Mouse (Mus musculus) midbrain, embryonic 14.5 days (tissue): ENCODE measurements around the gene Prelid1. TPM values are rescaled to one million over a fixed set of nuclear protein-coding genes. Genes with fewer than 3 reads are reported as not detected.
A peak's percentile ranks its signal among the peaks of the same experiment; 100 is the strongest.

ENCODE experiments used
- ATAC-seq: fragments of 200-750 bp; cut with Nextera tagmentation; 2 replicates; pipeline ENCODE4 v1.8.0; 2017; ENCODE audit warnings: moderate number of reproducible peaks, moderate library complexity; ENCODE audit not compliant: low FRiP score, low TSS enrichment
- DNase-seq: peaks from one replicate; pipeline ENCODE4 v3.0.0-alpha.2; 2015
- H3K27ac ChIP-seq: fragments of 300-500 bp; sonication (generic); replicated peaks from 2 replicates; pipeline ENCODE4 v1.5.1; 2014; ENCODE audit warnings: mild to moderate bottlenecking, low read depth, low read length, moderate library complexity
- H3K27me3 ChIP-seq: fragments of 300-500 bp; sonication (generic); 2 replicates; pipeline ENCODE4 v1.6.1; 2014; ENCODE audit warnings: low read length, control low read depth, mixed read lengths; ENCODE audit not compliant: control insufficient read depth, insufficient read depth
- H3K36me3 ChIP-seq: fragments of 300-500 bp; sonication (generic); 2 replicates; pipeline ENCODE4 v1.6.1; 2014; ENCODE audit warnings: low read length, control low read depth; ENCODE audit not compliant: control insufficient read depth, insufficient read depth
- H3K4me1 ChIP-seq: fragments of 300-500 bp; sonication (generic); 2 replicates; pipeline ENCODE4 v1.6.1; 2014; ENCODE audit warnings: mild to moderate bottlenecking, antibody characterized with exemption, low read length, control low read depth; ENCODE audit not compliant: control insufficient read depth, insufficient read depth
- H3K4me2 ChIP-seq: fragments of 300-500 bp; sonication (generic); 2 replicates; pipeline ENCODE4 v1.6.1; 2014; ENCODE audit warnings: mild to moderate bottlenecking, low read length, moderate library complexity
- H3K4me3 ChIP-seq: fragments of 300-500 bp; sonication (generic); replicated peaks from 2 replicates; pipeline ENCODE4 v1.5.1; 2014; ENCODE audit warnings: low read depth, low read length
- H3K9ac ChIP-seq: fragments of 300-500 bp; sonication (generic); replicated peaks from 2 replicates; pipeline ENCODE4 v1.6.1; 2014; ENCODE audit warnings: mild to moderate bottlenecking, low read length, moderate library complexity
- H3K9me3 ChIP-seq: fragments of 300-500 bp; sonication (generic); 2 replicates; pipeline ENCODE4 v1.6.1; 2016; ENCODE audit warnings: low read length, control low read depth, mixed read lengths; ENCODE audit not compliant: control insufficient read depth
- WGBS: fragments of 180-500 bp; shearing (Covaris S2); extraction: QIAGEN DNeasy Blood & Tissue Kit; methylation state at CpG from one replicate; pipeline ENCODE4 v1.1.7; 2014; 5-methylcytosine and 5-hydroxymethylcytosine counted together
- polyA plus RNA-seq: library from polyadenylated mRNA; unstranded; fragments of >200 nt; fragmentation: Nextera tagmentation; extraction: Ambion mirVana; gene quantifications from 2 replicates; pipeline ENCODE4 v1.2.1, GENCODE M21; 2014

Gene Prelid1
- polyA plus RNA-seq, result 325 and 336 TPM in 2 replicates

DNA sequence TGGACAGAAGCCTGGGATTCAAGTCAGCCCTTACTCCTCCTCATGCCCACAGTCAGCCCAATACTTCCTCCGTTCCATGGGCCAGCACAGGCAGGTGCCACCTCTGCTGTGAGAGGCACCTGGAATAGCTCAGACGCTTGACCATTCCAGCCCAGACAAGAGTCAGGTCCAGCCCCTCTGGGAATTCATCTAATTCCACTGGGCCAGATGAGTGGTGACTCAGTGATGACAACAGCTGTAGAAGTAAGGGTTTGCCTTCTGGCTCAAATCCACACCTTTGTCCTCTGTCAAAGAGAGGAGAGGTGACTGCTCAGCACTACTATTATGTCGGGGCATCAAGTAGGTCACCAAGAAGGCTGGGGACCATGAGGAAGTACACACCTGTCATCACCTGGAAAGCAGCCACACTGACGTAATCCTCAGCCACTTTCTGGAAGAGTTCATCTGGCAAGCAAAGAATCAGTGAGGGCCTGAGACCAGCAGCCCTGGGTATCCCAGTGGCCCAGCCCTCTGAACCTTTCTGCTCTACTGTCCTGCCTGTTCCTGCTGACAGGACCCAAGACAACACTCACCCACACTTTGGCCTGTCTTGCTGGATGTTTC, at the start of gene Prelid1:
Gene Prelid1, plus strand, starts transcription at position 570 of the 603 bp plus-strand sequence.
- Histone ChIP-seq H3K4me1 (peaks cover 21% of the 10 kb centered on the region), H3K9ac (peak within 1 kb of the TSS; percentile 93), H3K9me3 (no peaks in the 10 kb centered on the region), H3K27ac (peak within 1 kb of the TSS; percentile 75; the same call in 1 of the 2 replicates), H3K4me3 (peak within 1 kb of the TSS; percentile 93), H3K4me2 (peak within 1 kb of the TSS; percentile 95), H3K36me3 (peaks cover 67% of the 10 kb centered on the region), H3K27me3 (no peaks in the 10 kb centered on the region)
- no peak for ATAC-seq
- DNase-seq, result no peak
- 96% methylated on average over 4 of the region's 4 CpGs for WGBS

DNA sequence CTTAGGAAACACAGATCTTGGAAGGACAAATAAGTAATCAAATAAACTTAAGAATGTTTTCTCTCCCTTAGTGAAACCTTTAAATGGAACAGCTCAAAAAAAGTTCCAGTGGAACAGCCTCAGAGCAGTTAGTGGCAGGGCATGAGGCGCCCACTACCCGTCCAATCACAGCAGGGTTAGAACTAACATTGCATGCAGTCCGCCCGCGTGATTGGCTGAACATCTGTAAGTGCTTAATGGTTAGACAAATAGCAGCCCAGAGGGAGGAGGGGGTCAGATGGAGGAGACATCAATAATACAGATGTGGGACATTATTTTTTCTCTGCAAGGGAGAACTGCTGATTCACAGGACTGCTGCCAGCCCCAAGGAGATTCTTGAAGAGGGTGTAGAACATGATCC, 43.1 kb upstream of the Prelid1 start:
- H3K9ac ChIP-seq, result no peak overlapping the region
- no peaks in the 10 kb centered on the region for H3K4me1 ChIP-seq
- no peak overlapping the region for H3K4me2 ChIP-seq
- DNase-seq, result no peak
- no peak for ATAC-seq
- H3K36me3 ChIP-seq, result peaks cover 53% of the 10 kb centered on the region
- no peak overlapping the region for H3K4me3 ChIP-seq
- no peak overlapping the region for H3K27ac ChIP-seq
- 90% methylated on average over 5 of the region's 5 CpGs for WGBS
- no peaks in the 10 kb centered on the region for H3K9me3 ChIP-seq
- no peaks in the 10 kb centered on the region for H3K27me3 ChIP-seq

DNA sequence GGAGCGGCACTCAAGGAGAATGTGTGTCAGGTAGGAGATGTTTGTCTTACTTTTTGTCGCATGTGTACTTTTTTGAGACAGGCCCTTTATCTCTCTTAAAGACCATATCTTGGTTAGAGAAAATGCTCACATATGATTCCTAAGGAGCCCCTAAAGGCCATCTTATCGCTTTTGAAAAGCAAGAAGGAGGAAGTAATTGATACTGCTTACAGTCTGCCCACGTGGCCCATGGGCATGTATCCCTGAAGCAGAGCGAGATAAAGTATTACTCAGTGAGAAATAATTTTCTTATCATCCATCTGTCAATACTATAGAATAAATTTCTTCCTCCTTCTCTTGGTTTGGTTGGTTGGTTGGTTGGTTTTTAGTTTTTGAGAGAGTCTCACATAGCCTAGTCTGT, 42.7 kb upstream of the Prelid1 start:
- no peak overlapping the region for H3K9ac ChIP-seq
- H3K4me1 ChIP-seq, result no peaks in the 10 kb centered on the region
- DNase-seq (no peak), ATAC-seq (no peak)
- H3K9me3 ChIP-seq, result no peaks in the 10 kb centered on the region
- no peak overlapping the region for H3K27ac ChIP-seq
- no peaks in the 10 kb centered on the region for H3K27me3 ChIP-seq
- WGBS, result 95% methylated on average over 5 of the region's 5 CpGs
- H3K4me3 ChIP-seq, result no peak overlapping the region
- H3K4me2 ChIP-seq, result no peak overlapping the region
- peaks cover 53% of the 10 kb centered on the region for H3K36me3 ChIP-seq

DNA sequence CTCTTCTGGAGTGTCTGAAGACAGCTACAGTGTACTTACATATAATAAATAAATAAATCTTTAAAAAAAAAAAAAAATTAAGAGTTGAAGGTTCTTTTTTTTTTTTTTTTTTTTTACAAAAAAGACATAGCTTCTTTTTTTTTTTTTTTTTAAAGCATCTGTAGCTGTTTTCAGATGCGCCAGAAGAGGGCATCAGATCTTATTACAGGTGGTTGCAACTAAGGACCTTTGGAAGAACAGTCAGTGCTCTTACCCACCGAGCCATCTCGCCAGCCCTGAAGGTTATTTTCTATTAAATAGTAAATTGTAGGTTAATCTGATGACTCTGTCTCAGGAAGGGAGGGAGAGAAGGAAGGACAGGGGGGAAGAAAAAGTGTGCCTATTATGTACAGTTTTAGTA, 31.4 kb upstream of the Prelid1 start:
- Histone ChIP-seq H3K4me1 (no peaks in the 10 kb centered on the region), H3K36me3 (peaks cover 69% of the 10 kb centered on the region), H3K27ac (no peak overlapping the region), H3K9me3 (no peaks in the 10 kb centered on the region), H3K4me3 (no peak overlapping the region), H3K27me3 (no peaks in the 10 kb centered on the region), H3K4me2 (no peak overlapping the region), H3K9ac (no peak overlapping the region)
- peak; percentile 19 for DNase-seq
- 86% methylated on average over 3 of the region's 3 CpGs for WGBS
- ATAC-seq, result no peak

DNA sequence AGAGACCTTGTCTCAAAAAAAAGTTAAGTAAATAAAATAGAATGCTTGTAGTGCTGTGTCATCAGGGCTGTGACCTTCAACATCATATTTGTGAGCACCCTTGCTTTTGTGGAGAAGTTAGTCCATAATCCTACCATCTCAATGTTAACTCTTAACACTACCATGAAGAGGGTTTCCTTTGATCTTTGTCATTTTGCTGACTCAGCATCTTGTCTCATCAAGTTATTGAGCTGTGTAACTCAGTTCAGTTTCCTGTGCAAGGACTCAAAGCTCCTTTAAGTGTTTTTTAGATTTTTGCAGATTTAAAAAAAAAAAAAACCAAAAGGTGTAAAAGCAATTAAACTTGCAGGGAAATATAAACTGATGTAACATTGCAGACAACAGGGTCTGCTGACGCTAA, 23.5 kb upstream of the Prelid1 start:
- Histone ChIP-seq H3K36me3 (peaks cover 87% of the 10 kb centered on the region), H3K27ac (no peak overlapping the region), H3K4me2 (no peak overlapping the region), H3K27me3 (no peaks in the 10 kb centered on the region), H3K4me3 (no peak overlapping the region), H3K4me1 (no peaks in the 10 kb centered on the region), H3K9me3 (no peaks in the 10 kb centered on the region), H3K9ac (no peak overlapping the region)
- no peak for DNase-seq
- 94% methylated on average over 1 of the region's 1 CpGs for WGBS
- no peak for ATAC-seq

DNA sequence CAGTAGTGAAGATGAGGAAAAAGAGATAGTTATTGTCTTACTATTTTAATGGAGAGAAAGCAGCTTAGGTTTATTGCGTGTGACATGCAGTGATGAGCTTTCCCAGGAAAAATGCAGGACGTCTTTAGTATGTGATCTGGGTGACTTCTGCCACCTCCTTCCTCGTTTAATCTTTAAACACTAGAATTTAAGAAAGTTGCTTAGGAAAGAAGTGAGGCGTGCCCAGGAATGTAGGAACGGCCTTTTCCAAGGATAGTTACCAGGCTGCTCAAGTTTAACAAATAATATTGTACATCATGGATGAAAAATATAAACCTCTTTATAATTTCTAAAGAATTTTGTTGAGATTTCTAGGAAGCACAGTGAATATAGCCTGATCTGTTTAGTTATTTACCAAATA, 19.4 kb upstream of the Prelid1 start:
- WGBS, result 94% methylated on average over 5 of the region's 5 CpGs
- DNase-seq, result no peak
- no peak overlapping the region for H3K27ac ChIP-seq
- H3K36me3 ChIP-seq, result peaks cover 85% of the 10 kb centered on the region
- H3K27me3 ChIP-seq, result no peaks in the 10 kb centered on the region
- no peak overlapping the region for H3K4me2 ChIP-seq
- H3K9me3 ChIP-seq, result no peaks in the 10 kb centered on the region
- H3K4me3 ChIP-seq, result no peak overlapping the region
- no peak for ATAC-seq
- no peak overlapping the region for H3K9ac ChIP-seq
- no peaks in the 10 kb centered on the region for H3K4me1 ChIP-seq

DNA sequence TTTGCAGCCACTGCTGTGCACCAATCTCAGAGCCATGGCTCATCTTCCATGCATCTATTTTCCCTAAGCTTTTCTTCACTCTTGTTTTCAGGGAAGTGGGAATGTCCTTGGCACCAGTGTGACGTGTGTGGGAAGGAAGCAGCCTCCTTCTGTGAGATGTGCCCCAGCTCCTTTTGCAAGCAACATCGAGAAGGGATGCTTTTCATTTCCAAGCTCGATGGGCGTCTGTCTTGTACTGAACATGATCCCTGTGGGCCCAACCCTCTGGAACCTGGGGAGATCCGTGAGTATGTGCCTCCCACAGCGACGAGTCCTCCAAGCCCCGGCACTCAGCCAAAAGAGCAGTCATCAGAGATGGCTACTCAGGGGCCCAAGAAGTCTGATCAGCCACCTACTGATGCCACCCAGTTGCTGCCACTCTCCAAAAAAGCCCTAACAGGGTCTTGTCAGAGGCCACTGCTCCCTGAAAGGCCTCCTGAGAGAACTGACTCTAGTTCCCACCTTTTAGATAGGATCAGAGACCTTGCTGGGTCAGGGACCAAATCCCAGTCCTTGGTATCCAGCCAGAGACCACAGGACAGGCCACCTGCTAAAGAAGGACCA, 8.2 kb upstream of the Prelid1 start:
- Histone ChIP-seq H3K27ac (no peak overlapping the region), H3K9ac (no peak overlapping the region), H3K9me3 (no peaks in the 10 kb centered on the region), H3K4me1 (no peaks in the 10 kb centered on the region), H3K36me3 (peaks cover 90% of the 10 kb centered on the region), H3K27me3 (no peaks in the 10 kb centered on the region), H3K4me2 (no peak overlapping the region), H3K4me3 (no peak overlapping the region)
- no peak for ATAC-seq
- 93% methylated on average over 8 of the region's 8 CpGs for WGBS
- DNase-seq, result no peak

DNA sequence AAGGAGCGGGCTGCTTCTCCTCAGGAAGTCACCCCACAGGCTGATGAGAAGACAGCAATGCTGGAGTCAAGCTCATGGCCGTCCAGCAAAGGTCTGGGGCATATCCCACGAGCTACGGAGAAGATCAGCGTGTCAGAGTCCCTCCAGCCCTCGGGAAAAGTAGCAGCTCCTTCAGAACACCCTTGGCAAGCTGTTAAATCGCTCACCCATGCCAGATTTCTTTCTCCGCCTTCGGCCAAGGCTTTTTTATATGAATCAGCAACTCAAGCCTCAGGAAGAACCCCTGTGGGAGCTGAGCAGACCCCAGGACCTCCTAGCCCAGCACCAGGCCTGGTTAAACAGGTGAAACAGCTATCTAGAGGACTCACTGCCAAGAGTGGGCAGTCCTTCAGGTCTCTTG, 7.2 kb upstream of the Prelid1 start:
- WGBS, result 92% methylated on average over 9 of the region's 9 CpGs
- H3K27ac ChIP-seq, result no peak overlapping the region
- H3K9ac ChIP-seq, result no peak overlapping the region
- no peaks in the 10 kb centered on the region for H3K4me1 ChIP-seq
- DNase-seq (no peak), ATAC-seq (no peak)
- H3K9me3 ChIP-seq, result no peaks in the 10 kb centered on the region
- no peaks in the 10 kb centered on the region for H3K27me3 ChIP-seq
- H3K36me3 ChIP-seq, result peaks cover 90% of the 10 kb centered on the region
- no peak overlapping the region for H3K4me2 ChIP-seq
- no peak overlapping the region for H3K4me3 ChIP-seq

DNA sequence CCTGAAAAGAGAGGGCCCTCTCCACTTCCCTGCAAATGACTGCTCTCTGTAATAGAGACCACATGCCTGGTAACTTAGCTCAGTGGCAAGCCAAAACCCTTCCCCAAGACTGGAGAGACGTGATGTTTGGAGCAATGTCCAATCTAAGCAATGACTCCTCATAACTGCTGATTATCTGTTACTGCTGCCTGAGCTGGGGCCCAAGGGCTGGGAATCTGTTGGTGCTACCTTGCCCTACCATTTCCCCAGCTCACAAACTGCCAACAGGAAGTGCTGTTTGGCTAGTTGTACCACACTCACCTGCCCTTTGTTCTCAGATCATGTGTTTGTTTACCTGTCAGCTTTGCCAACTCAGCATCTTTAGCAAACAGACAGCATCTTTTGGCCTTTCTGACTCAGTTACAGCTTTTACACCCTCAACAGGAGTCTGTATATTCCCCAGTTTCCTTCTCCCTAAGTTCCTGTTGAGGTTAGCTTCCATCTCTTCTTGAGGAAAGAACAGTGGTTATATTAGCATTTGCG, 5.3 kb upstream of the Prelid1 start:
- H3K9me3 ChIP-seq, result no peaks in the 10 kb centered on the region
- no peak for ATAC-seq
- H3K4me3 ChIP-seq, result no peak overlapping the region
- H3K27ac ChIP-seq, result no peak overlapping the region
- peaks cover 95% of the 10 kb centered on the region for H3K36me3 ChIP-seq
- 92% methylated on average over 2 of the region's 2 CpGs for WGBS
- H3K4me1 ChIP-seq, result no peaks in the 10 kb centered on the region
- no peak for DNase-seq
- H3K9ac ChIP-seq, result no peak overlapping the region
- H3K4me2 ChIP-seq, result no peak overlapping the region
- H3K27me3 ChIP-seq, result no peaks in the 10 kb centered on the region
